Mouse (Mus musculus) CH12F3 (cell line): ENCODE results near the gene Fam228a.
"Not testable (repeated sequence)": the region's sequence is repeated elsewhere in the genome, so short reads cannot be mapped to it uniquely, and the experiment has no call there.

Experiments
- in situ Hi-C: fragments of 300-500 bp; cut with MboI; formaldehyde crosslinking; loops from 2 replicates; pipeline ENCODE4 v1.14.3; 2020; ENCODE audit warnings: low sequenced_read_pairs

Fam228a gene

GRCm38 (mm10) chr12:4738031-4738576 is at the start of gene Fam228a:
Gene Fam228a, minus strand, starts transcription at chr12:4738430.
- in situ Hi-C loops, result no loop called here

DNA sequence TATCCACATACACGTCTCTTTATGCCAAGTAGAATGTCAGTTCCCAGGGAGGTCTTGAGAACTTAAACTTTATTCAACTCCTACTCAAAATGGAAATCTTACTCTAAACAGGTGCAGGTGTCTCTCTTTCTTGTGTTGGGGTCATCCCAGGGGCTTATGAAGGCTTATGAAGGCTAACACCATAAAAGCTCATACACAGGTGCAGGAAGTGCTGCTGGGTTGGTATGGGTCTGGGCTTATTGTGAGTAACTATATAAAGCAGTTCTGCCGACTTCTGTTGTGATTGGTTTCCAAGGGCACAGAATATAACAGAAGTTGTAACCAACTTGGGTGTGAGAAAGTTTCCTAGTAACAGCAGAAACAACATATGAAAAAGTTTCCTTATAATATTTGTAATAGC is 46.2 kb upstream of the Fam228a start:
- in situ Hi-C loops, result no loop called here

DNA sequence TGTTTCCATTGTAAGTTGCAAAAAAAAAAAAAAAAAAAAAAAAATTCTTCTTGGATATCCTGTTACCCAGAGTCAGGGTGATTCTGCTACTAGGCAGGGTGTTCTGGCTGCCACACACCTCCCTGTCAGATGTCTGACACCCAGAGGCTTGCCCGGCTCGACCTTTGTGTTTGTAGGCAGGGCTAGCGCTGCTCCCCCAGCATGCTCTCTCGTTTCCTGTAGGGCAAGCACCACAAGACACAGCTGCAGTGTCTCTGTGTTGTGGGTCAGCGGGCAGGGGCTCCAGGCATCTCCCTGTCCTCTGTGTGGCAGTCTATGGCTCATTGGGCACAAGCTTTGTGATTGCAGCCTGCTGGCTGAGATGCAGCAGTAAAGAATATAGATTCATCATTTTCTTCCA is 45.4 kb upstream of the Fam228a start:
- in situ Hi-C loops, result no loop called here

- in situ Hi-C loops, result not testable (repeated sequence)
Measured at GRCm38 (mm10) chr12:4781725-4782404, 43.6 kb upstream of the Fam228a start.

- in situ Hi-C loops, result no loop called here
Measured at GRCm38 (mm10) chr12:4781270-4781669, 43.0 kb upstream of the Fam228a start.

DNA sequence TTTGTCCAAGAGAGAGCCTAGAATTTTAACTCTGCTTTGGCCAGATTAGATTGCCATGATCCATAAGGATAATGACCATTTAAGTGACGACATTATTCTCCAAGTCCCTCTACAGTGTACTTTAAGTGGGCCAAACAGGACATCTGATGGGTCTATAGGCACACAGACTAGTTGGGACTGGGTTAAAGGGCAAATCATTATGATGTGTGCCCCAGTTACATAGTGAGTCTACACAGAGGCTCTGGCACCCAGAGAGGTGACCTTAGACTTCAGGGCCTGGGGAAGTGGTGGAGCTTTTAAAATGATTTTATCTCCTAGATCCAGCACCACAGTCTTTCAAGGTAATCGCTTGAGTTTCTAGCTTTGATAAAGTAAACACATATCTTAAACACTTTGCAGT is 42.0 kb upstream of the Fam228a start:
- in situ Hi-C loops, result no loop called here

- in situ Hi-C loops, result no loop called here
Measured at GRCm38 (mm10) chr12:4777734-4778133, 39.5 kb upstream of the Fam228a start.

DNA sequence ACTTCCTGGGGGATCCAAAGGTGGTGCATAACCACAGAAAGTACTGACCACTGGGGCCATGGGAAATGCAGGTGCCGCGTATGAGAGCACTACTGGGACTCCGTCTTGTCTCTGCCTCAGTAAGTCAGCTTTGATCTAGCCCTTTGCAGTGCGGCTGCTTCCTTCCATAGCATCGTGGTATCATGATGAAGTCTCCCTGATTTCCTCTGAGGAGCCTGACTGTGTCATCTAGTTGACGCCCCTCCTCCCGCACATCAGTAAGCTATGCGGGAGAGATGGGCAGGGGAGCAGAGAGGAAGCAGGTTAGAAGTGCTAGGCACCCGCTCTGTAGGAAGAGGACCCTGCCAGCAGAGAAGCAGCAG is 37.3 kb upstream of the Fam228a start:
- in situ Hi-C loops, result no loop called here

DNA sequence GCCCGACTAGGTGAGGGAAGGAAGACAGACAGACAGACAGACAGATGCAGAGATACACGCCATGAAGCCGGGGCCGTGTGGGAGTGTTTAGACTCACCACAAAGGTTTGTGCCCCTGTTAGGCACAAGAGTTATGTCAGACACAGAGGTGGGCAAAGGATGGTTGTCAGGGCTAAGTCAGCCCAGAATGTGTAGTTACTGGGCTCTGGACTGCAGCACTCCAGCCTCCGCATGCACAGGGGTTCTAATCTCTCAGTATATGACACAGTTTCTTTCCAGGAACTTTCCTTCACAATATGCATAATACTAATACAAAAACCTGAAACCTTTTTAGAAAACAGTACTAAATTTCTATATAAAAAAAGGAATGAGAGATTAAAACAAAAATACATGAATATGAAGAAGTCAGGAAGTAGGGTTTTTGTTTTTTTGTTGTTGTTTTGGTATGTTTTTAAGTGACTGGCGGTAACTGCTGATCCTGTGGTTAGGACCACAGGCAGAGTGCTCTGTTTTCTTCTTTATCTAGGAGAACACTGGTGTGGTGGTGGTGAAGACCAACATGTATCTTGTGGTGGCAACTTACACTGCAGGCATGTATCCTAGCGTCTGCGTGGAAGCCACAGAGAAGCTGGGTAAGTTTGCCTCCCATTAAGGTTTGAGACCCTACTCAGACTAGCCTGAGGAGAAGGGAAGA is 36.8 kb upstream of the Fam228a start:
- in situ Hi-C loops, result no loop called here

- in situ Hi-C loops, result no loop called here
Measured at GRCm38 (mm10) chr12:4769333-4769723, 31.1 kb upstream of the Fam228a start.

GRCm38 (mm10) chr12:4768492-4769332 is 30.5 kb upstream of the Fam228a start, which contains the start of the genes Pfn4 and Fam228b:
Gene Pfn4, plus strand, starts transcription at chr12:4769022.
Gene Fam228b, minus strand, starts transcription at chr12:4769267.
- in situ Hi-C loops, result no loop called here

DNA sequence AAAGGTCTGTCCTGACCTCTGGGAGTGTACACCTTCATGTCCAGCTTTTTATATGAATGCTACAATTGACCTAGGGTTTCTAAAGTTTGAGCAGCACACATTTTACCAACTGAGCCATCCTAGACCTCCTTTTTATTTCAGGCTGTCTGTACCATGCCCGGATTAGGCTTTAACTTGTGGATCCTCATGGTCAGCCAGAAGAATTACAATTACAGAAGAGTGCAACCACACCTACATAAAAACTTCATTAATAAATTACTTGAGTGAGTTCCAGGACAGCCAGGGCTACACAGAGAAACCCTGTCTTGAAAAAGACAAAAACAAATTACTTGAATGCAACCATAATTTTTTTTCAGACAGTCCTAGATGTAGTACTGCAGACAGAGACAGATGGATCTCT is 18.8 kb upstream of the Fam228a start:
- in situ Hi-C loops, result no loop called here

GRCm38 (mm10) chr12:4754451-4754850 is 16.2 kb upstream of the Fam228a start:
- in situ Hi-C loops, result not testable (repeated sequence)

- in situ Hi-C loops, result no loop called here
Measured at GRCm38 (mm10) chr12:4744486-4744885, 6.3 kb upstream of the Fam228a start.

DNA sequence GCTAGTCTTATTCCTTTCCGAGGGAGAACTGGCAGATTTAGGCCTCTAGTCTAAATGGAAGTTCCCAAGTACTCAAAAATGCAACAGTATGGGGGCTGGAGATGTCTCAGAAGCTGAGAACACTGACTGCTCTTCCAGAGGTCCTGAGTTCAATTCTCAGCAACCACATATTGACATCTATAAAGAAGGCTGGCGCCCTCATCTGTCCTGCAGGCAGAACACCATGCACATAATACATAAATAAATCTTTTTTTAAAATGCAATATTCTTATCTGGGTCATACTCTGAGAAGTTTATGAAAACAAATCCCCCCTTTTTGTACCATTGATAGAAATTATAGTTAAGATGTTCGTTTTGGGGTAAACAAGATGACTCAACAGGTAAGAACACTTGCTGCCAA is 4.0 kb upstream of the Fam228a start:
- in situ Hi-C loops, result no loop called here

- in situ Hi-C loops, result no loop called here
Measured at GRCm38 (mm10) chr12:4740823-4741222, 2.6 kb upstream of the Fam228a start.

DNA sequence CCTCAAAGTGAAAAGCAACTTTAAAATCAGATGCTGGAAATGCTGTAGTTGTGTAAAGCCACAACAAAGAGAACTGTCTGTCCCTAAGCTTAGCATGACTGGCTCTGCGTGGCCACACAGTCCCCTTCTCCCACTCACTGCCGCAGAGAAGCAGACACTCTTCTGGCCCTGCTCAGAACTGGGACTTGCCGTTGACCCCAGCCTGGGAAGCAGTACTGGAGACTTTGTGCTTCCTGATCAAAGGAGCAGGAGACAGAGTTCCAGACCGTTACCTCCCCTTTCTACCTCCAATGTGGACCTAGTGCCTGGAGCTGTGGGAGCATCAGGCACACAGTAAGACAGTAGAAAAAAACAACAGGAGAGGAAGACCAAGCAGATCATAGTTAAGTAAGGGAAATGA is 5.9 kb downstream of the Fam228a start:
- in situ Hi-C loops, result no loop called here

GRCm38 (mm10) chr12:4731629-4732028 is 6.6 kb downstream of the Fam228a start:
- in situ Hi-C loops, result no loop called here

DNA sequence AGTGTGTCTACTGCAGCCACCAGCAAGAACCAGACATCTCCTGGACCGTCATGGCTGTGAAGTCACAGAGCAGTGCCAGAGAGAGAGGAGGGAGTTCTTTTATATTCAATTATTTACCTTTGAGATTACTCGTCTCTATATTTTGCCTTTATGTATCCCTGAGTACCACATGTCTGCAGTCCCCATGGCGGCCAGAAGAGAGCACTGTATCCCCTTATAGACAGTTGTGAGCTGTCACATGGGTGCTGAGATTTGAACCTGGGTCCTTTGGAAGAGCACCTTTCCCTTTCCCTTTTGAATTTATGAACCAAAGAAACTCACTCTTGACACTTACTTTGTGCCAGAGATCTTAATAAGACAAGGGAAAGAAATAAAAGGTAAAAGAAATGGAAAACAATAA is 9.1 kb downstream of the Fam228a start:
- in situ Hi-C loops, result no loop called here

DNA sequence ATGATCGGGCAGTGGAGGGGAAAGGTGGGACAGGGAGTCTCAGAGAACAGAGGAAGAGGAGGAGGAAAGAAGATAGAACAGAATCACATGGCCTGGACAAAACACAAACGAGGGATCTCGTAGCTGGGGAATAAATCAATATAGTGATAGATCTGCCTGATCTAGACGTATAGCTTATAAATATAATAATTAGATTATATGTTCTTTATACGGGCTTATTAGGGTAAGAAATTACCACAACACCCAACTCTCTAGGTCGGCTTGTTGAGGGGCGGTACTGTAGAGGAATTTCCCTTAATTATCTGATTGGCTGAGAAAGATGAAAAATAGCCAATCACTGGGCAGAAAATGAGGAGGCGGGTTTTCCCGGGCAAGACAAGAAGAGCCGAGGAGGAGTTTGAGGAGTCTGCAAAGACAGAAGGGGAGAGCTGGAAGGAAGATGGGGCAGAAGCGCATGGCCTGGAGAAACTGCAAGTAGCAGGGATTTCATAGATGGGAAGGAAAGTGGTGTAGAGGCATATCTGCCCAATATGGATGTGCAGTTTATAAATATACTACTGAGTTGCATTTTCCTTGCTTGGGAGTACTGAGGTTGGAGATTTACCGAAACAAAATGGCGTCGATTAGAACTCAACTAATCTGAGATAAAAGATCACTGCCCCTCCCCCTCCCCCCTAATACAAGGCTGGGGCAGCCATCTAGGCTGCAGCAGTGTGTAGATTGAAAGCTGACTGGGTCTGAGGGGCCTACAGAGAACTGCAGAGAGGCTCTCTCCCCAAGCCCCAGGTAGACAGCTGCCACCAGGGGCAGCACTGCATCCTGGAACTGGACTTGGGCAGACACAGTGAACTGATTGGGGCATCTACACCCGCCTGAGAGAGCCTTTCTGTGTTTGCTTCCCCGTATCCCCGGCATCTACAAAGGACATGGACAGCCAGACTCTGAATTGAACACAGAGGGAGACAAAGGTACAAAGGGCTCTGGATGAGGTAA is 18.2 kb downstream of the Fam228a start:
- in situ Hi-C loops, result no loop called here
